Mouse (Mus musculus): ENCODE data around the gene Srebf1. TPM values are rescaled to one million over a fixed set of nuclear protein-coding genes. Genes with fewer than 3 reads are reported as not detected.

The Srebf1 gene
- polyA plus RNA-seq, 1 experiment from 2014 or later, result 88.1 TPM

DNA sequence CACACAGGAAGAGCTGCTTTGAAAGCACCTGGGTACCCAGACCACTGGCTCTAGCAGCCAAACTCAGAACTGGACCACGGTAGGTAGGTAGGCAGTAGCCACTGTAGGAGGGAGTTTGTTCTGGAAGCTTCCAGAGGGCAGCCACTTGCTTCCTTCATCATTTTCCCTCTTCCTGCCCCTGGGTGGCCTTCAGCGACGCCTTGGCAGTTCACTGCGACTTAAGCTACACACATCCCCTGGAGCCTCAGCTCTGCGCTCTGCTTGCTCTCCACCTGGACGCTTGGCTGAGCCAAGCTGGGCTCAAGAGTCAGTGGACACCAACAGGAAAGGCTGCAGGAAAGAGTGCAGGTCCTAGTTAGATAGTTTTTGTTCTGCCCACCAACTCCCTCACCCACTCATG lies 44.4 kb downstream of the Srebf1 start:
- Histone ChIP-seq H3K9me3 (ENCODE audit: control insufficient read depth) (no peaks in the 10 kb centered on the region), H3K4me2 (replicated peaks; ENCODE audit: low read depth) (0 out of 2 replicates have a peak overlapping the region, but pooled peaks have one; percentile 97), H3K4me1 (replicated peaks; ENCODE audit: control insufficient read depth, insufficient read depth, low read length) (peaks cover 17% of the 10 kb centered on the region), H3K27ac (ENCODE audit: low read depth, low read length) (peak overlapping the region; percentile 15; the same call in 1 of the 2 replicates), H3K36me3 (ENCODE audit: control insufficient read depth, insufficient read depth) (no peaks in the 10 kb centered on the region; the same call in 1 of the 2 replicates), H3K27me3 (replicated peaks; ENCODE audit: control insufficient read depth, insufficient read depth, low read length) (no peaks in the 10 kb centered on the region), H3K9ac (ENCODE audit: low read depth, low read length) (no peak overlapping the region), H3K4me3 (ENCODE audit: low read depth, low read length) (no peak overlapping the region)
- no peak for TF ChIP-seq CTCF (IDR thresholded peaks at IDR 0.05; ENCODE audit: low read depth)
- no peak for ATAC-seq
- WGBS, result 51% methylated on average over 6 of the region's 6 CpGs

DNA sequence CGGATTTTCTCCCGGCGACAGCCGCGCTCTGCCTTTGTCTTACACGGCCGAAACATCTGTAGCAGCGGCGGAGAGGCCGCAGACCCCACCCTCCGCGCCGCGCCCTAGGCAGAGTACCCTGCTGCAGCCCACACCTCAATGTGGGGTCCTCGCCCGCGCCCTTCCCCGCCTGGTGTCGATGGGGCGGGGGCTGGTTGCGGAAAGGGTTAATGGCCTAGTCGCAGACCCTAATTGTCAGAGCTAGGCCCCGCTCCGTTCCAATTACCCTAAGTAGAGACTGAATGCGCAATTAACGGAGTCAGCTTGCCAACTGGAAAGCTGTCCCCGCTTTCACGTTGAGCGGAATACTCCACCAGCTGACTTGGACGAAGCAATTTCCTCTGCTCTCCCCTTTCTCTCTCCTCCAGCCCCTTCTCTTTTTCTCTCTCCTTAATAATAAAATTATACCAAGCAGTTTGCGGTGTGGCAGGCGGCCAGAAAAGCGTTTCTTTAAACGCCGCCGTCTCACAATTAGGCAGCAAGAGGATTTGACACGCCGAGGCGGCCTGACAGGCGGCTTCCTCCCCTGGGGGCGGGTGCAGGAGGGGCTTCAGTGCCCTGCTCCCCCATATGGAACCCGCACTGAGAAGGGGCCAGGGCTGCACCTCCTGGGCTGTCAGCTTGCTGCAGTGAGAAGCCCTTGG lies 45.3 kb downstream of the Srebf1 start:
- TF ChIP-seq CTCF (IDR thresholded peaks at IDR 0.05; ENCODE audit: low read depth), result no peak
- WGBS, result 12% methylated on average over 42 of the region's 42 CpGs
- 0 out of 2 replicates have a peak overlapping the region, but pooled peaks have one; percentile 28 for H3K27ac ChIP-seq (ENCODE audit: low read depth, low read length)
- no peaks in the 10 kb centered on the region for H3K27me3 ChIP-seq (replicated peaks; ENCODE audit: control insufficient read depth, insufficient read depth, low read length)
- no peak for ATAC-seq
- no peaks in the 10 kb centered on the region; the same call in 1 of the 2 replicates for H3K36me3 ChIP-seq (ENCODE audit: control insufficient read depth, insufficient read depth)
- no peaks in the 10 kb centered on the region for H3K9me3 ChIP-seq (ENCODE audit: control insufficient read depth)
- peak overlapping the region; percentile 97 for H3K4me2 ChIP-seq (replicated peaks; ENCODE audit: low read depth)
- peak overlapping the region; percentile 53 for H3K9ac ChIP-seq (ENCODE audit: low read depth, low read length)
- H3K4me1 ChIP-seq (replicated peaks; ENCODE audit: control insufficient read depth, insufficient read depth, low read length), result peaks cover 15% of the 10 kb centered on the region; the same call in 1 of the 2 replicates
- H3K4me3 ChIP-seq (ENCODE audit: low read depth, low read length), result peak overlapping the region; percentile 51

DNA sequence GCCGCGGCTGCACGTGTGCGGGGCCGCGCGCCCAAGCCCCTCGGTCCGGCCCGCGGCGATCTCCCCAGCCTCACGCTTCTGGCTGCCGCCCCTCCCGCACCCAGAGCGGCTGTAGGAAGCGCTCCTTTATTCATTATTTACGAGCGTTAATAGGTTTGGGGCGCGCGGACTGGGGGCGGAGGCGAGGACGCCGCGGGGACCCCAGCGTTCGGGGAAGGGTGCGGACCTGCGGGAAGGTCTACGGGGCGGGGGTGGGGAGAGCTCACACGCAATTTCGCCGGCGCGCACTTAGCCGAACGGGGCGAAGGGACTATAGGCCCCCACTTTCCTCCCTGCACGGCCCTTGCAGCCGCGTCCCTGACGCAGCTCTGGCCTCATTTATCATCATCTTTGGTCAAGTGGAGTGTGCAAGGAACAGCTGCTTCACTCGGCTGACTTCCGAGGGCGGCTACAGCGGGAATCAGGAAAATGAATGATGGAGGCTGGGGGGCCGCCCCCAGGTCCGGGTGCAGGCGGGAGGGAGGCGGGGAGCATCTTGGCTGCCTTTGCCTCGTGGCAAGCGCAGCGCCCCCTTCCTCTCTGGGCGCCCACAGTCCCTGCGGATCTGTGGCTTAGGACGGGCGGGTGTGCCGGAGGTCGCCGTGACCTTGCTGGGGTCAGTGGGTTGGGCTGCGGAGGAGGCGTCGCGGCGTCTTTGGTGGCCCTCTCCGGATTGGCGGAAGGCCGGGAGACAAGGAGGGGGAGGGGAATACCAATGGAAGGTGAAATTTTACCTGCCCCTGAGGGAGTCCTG lies 46.0 kb downstream of the Srebf1 start:
- WGBS, result under 1% methylated on average over 67 of the region's 71 CpGs
- peak; percentile 27 for ATAC-seq
- Histone ChIP-seq H3K27ac (ENCODE audit: low read depth, low read length) (0 out of 2 replicates have a peak overlapping the region, but pooled peaks have one; percentile 55), H3K9ac (ENCODE audit: low read depth, low read length) (peak overlapping the region; percentile 53), H3K27me3 (replicated peaks; ENCODE audit: control insufficient read depth, insufficient read depth, low read length) (no peaks in the 10 kb centered on the region), H3K4me1 (replicated peaks; ENCODE audit: control insufficient read depth, insufficient read depth, low read length) (peaks cover 15% of the 10 kb centered on the region; the same call in 1 of the 2 replicates), H3K36me3 (ENCODE audit: control insufficient read depth, insufficient read depth) (no peaks in the 10 kb centered on the region; the same call in 1 of the 2 replicates), H3K4me2 (replicated peaks; ENCODE audit: low read depth) (peak overlapping the region; percentile 97), H3K9me3 (ENCODE audit: control insufficient read depth) (no peaks in the 10 kb centered on the region), H3K4me3 (ENCODE audit: low read depth, low read length) (peak overlapping the region; percentile 51)
- peak; percentile 60 for TF ChIP-seq CTCF (IDR thresholded peaks at IDR 0.05; ENCODE audit: low read depth)

DNA sequence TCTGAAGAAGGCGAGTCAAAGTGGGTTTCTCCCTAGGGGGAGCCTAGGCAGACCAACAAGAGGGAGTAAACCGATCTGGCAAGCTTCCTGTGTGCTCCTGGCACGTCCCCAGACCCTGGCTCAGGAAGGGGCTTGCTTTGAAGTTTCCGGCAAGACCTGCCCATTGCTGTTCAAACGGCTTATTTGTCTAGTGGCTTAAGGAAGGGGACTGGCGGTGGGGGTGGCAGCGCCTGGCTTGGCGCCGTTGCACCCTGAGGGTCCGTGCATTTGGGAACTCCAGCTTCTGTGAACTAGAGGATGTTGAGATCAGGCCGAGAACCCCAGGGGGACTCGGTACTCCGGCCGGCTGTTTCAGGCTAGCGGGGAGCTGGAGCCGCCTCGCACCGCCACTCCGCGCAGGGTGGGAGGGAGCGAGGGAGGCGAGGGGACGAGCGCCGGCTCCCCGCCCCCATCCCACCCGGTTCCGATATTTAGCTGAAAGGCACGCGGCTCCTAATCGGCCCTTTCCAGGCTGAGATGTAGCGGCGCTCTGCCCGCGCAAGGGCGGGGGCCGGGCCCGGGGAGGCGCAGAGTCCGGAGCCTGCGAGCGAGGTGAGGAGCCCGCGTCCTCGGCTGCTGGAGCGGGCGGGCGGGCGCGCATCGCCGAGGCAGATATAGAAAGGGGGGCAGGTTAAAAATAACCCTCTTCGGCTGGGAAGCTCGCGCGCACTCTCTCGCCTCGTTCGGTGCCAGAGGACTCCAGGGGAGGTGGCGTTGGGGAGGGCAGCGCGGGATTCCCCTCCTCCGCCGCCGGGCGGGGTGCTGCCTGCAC lies 46.8 kb downstream of the Srebf1 start:
- peak overlapping the region; percentile 51 for H3K4me3 ChIP-seq (ENCODE audit: low read depth, low read length)
- peaks cover 15% of the 10 kb centered on the region; the same call in 1 of the 2 replicates for H3K4me1 ChIP-seq (replicated peaks; ENCODE audit: control insufficient read depth, insufficient read depth, low read length)
- H3K9me3 ChIP-seq (ENCODE audit: control insufficient read depth), result no peaks in the 10 kb centered on the region
- ATAC-seq, result peak; percentile 31; the same call in 1 of the 2 replicates
- TF ChIP-seq CTCF (IDR thresholded peaks at IDR 0.05; ENCODE audit: low read depth), result no peak
- H3K4me2 ChIP-seq (replicated peaks; ENCODE audit: low read depth), result peak overlapping the region; percentile 97
- 2% methylated on average over 63 of the region's 66 CpGs for WGBS
- H3K9ac ChIP-seq (ENCODE audit: low read depth, low read length), result peak overlapping the region; percentile 53; the same call in 1 of the 2 replicates
- no peaks in the 10 kb centered on the region; the same call in 1 of the 2 replicates for H3K36me3 ChIP-seq (ENCODE audit: control insufficient read depth, insufficient read depth)
- peak overlapping the region; percentile 55; the same call in 1 of the 2 replicates for H3K27ac ChIP-seq (ENCODE audit: low read depth, low read length)
- H3K27me3 ChIP-seq (replicated peaks; ENCODE audit: control insufficient read depth, insufficient read depth, low read length), result no peaks in the 10 kb centered on the region

DNA sequence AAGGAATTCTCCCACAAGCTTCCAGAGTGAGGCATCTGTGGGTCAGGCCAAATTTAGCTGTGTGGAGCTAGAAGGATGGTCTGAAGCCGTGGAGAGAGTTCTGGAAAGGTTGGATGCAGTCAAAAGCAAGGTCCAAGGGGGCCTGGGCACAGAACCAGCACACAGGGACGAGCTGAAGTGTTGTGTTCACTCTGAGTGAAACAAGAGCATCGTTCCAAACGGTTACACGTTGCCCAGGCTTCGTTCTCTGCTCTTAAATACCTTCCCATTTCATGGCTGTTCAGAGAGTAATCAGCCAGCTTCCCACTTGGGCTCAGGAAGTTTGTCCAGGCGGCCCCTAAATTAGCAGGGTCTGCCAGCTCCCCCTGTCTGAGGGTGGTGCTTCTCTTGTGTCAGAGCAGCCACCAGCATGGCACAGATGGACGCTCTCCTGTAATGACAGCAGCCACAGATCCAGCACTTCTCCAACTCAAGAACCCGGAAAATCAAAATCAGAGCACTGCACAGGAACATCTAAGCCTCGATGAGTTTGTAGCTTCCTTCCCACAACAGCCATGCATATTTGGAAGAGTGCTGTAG lies 48.7 kb downstream of the Srebf1 start:
- H3K4me2 ChIP-seq (replicated peaks; ENCODE audit: low read depth), result no peak overlapping the region
- H3K9ac ChIP-seq (ENCODE audit: low read depth, low read length), result no peak overlapping the region
- H3K4me1 ChIP-seq (replicated peaks; ENCODE audit: control insufficient read depth, insufficient read depth, low read length), result peaks cover 11% of the 10 kb centered on the region; the same call in 1 of the 2 replicates
- TF ChIP-seq CTCF (IDR thresholded peaks at IDR 0.05; ENCODE audit: low read depth), result no peak
- no peaks in the 10 kb centered on the region for H3K27me3 ChIP-seq (replicated peaks; ENCODE audit: control insufficient read depth, insufficient read depth, low read length)
- H3K4me3 ChIP-seq (ENCODE audit: low read depth, low read length), result no peak overlapping the region
- 74% methylated on average over 10 of the region's 10 CpGs for WGBS
- H3K36me3 ChIP-seq (ENCODE audit: control insufficient read depth, insufficient read depth), result 0 out of 2 replicates have a peak, but pooled peaks cover 4% of the 10 kb centered on the region
- no peak for ATAC-seq
- no peak overlapping the region for H3K27ac ChIP-seq (ENCODE audit: low read depth, low read length)
- H3K9me3 ChIP-seq (ENCODE audit: control insufficient read depth), result no peaks in the 10 kb centered on the region
